Mouse (Mus musculus): ENCODE measurements around the gene Rfx4. TPM values are rescaled to one million over a fixed set of nuclear protein-coding genes. Genes with fewer than 3 reads are reported as not detected.
A peak's percentile ranks its signal among the peaks of the same experiment; 100 is the strongest.

Rfx4 gene
- polyA plus RNA-seq, 1 experiment from 2014 or later: 23.0 TPM

- Histone ChIP-seq H3K27me3 (ENCODE audit: control insufficient read depth, insufficient read depth, low read length) (no peaks in the 10 kb centered on the region), H3K9ac (no peak overlapping the region), H3K4me3 (replicated peaks; ENCODE audit: low read length) (no peak overlapping the region), H3K4me1 (replicated peaks; ENCODE audit: control insufficient read depth, insufficient read depth, low read length) (0 out of 2 replicates have a peak, but pooled peaks cover 8% of the 10 kb centered on the region), H3K9me3 (ENCODE audit: control insufficient read depth, low read length) (no peaks in the 10 kb centered on the region), H3K36me3 (replicated peaks; ENCODE audit: control insufficient read depth, insufficient read depth) (no peaks in the 10 kb centered on the region; the same call in 1 of the 2 replicates), H3K4me2 (replicated peaks) (no peak overlapping the region), H3K27ac (no peak overlapping the region)
- ATAC-seq (ENCODE audit: low FRiP score) (no peak), DNase-seq (ENCODE audit: low spot score) (no peak)
- WGBS: 87% methylated on average over 10 of the region's 10 CpGs
These were observed 12.9 kb downstream of the Rfx4 start for GRCm38 (mm10) chr10:84768766-84769165.

DNA sequence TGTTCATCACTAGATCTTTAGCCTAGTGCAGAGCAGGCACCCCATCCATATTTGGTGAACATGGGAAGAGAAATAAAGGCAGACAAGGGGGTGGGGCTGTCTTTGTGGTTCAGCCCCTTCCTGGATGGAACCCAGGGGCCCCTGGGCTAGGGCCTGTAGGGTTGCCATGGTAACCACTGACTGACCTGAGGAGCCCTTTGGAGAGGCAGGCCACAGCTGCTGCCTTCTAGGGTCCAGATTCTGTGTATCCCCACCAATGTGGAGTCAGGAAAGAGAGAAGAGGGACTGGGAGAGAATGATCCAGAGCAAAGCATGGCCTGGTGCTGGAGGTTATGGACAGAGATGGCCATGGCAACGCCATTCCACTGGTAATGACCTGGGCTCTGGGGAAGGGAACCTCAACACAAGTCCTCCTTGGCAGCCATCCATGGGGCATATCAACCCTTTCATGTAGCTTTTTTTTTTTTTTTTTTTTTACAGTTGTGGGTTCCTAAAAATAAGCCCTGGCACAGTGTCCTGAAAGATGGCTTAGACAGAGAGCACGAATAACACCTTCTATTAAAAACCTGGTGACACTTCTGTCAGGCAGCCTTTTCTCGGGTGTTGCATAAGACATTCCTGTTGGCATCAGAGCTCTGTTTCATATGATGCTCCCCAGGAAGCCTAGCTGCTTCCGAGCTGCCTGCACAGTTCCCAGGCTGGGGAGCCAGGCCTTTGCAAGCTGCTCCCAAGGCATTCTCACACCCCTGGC is 16.7 kb downstream of the Rfx4 start:
- ATAC-seq (ENCODE audit: low FRiP score): no peak
- no peak for DNase-seq (ENCODE audit: low spot score)
- H3K27me3 ChIP-seq (ENCODE audit: control insufficient read depth, insufficient read depth, low read length): no peaks in the 10 kb centered on the region
- H3K9ac ChIP-seq: no peak overlapping the region
- H3K4me3 ChIP-seq (replicated peaks; ENCODE audit: low read length): no peak overlapping the region
- H3K4me1 ChIP-seq (replicated peaks; ENCODE audit: control insufficient read depth, insufficient read depth, low read length): 0 out of 2 replicates have a peak, but pooled peaks cover 8% of the 10 kb centered on the region
- H3K9me3 ChIP-seq (ENCODE audit: control insufficient read depth, low read length): no peaks in the 10 kb centered on the region
- no peak overlapping the region for H3K27ac ChIP-seq
- no peak overlapping the region for H3K4me2 ChIP-seq (replicated peaks)
- 59% methylated on average over 4 of the region's 4 CpGs for WGBS
- no peaks in the 10 kb centered on the region; the same call in 1 of the 2 replicates for H3K36me3 ChIP-seq (replicated peaks; ENCODE audit: control insufficient read depth, insufficient read depth)

GRCm38 (mm10) chr10:84773889-84774288 is 18.0 kb downstream of the Rfx4 start:
- Histone ChIP-seq H3K27me3 (ENCODE audit: control insufficient read depth, insufficient read depth, low read length) (no peaks in the 10 kb centered on the region), H3K27ac (no peak overlapping the region), H3K9me3 (ENCODE audit: control insufficient read depth, low read length) (no peaks in the 10 kb centered on the region), H3K4me1 (replicated peaks; ENCODE audit: control insufficient read depth, insufficient read depth, low read length) (0 out of 2 replicates have a peak, but pooled peaks cover 8% of the 10 kb centered on the region), H3K36me3 (replicated peaks; ENCODE audit: control insufficient read depth, insufficient read depth) (no peaks in the 10 kb centered on the region; the same call in 1 of the 2 replicates), H3K4me3 (replicated peaks; ENCODE audit: low read length) (no peak overlapping the region), H3K9ac (no peak overlapping the region), H3K4me2 (replicated peaks) (no peak overlapping the region)
- DNase-seq (ENCODE audit: low spot score) (no peak), ATAC-seq (ENCODE audit: low FRiP score) (no peak)
- WGBS: 87% methylated on average over 4 of the region's 4 CpGs

DNA sequence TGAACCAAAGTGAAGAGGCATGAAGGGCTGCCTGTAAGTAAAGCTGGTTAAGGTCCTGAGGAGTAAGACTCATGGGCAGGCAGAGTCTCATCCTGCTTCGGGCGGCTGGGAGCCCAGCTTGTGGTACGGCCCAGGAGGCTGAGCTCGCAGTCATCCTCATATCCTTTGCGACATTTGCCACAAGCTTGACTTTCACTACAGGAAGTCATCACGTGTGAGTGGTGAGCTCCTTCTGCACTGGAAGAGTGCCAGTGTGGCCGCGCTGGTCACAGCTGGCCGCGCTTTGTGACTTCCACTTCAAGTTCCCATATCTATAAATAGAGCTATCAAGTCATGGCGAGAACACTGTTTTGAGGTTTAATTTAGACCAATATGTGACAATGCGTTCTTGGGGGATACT is 18.7 kb downstream of the Rfx4 start:
- H3K9me3 ChIP-seq (ENCODE audit: control insufficient read depth, low read length): no peaks in the 10 kb centered on the region
- DNase-seq (ENCODE audit: low spot score) (peak; percentile 25), ATAC-seq (ENCODE audit: low FRiP score) (no peak)
- H3K9ac ChIP-seq: no peak overlapping the region
- no peaks in the 10 kb centered on the region for H3K27me3 ChIP-seq (ENCODE audit: control insufficient read depth, insufficient read depth, low read length)
- no peaks in the 10 kb centered on the region; the same call in 1 of the 2 replicates for H3K36me3 ChIP-seq (replicated peaks; ENCODE audit: control insufficient read depth, insufficient read depth)
- no peak overlapping the region for H3K27ac ChIP-seq
- H3K4me3 ChIP-seq (replicated peaks; ENCODE audit: low read length): no peak overlapping the region
- 0 out of 2 replicates have a peak, but pooled peaks cover 8% of the 10 kb centered on the region for H3K4me1 ChIP-seq (replicated peaks; ENCODE audit: control insufficient read depth, insufficient read depth, low read length)
- H3K4me2 ChIP-seq (replicated peaks): no peak overlapping the region
- 65% methylated on average over 12 of the region's 12 CpGs for WGBS

- Histone ChIP-seq H3K27ac (no peak overlapping the region), H3K36me3 (replicated peaks; ENCODE audit: control insufficient read depth, insufficient read depth) (no peaks in the 10 kb centered on the region; the same call in 1 of the 2 replicates), H3K9ac (no peak overlapping the region), H3K4me2 (replicated peaks) (no peak overlapping the region), H3K4me3 (replicated peaks; ENCODE audit: low read length) (no peak overlapping the region), H3K4me1 (replicated peaks; ENCODE audit: control insufficient read depth, insufficient read depth, low read length) (0 out of 2 replicates have a peak, but pooled peaks cover 8% of the 10 kb centered on the region), H3K9me3 (ENCODE audit: control insufficient read depth, low read length) (no peaks in the 10 kb centered on the region), H3K27me3 (ENCODE audit: control insufficient read depth, insufficient read depth, low read length) (no peaks in the 10 kb centered on the region)
- 57% methylated on average over 5 of the region's 5 CpGs for WGBS
- DNase-seq (ENCODE audit: low spot score) (peak; percentile 35), ATAC-seq (ENCODE audit: low FRiP score) (no peak)
These were observed 21.2 kb downstream of the Rfx4 start for GRCm38 (mm10) chr10:84777109-84777508.

DNA sequence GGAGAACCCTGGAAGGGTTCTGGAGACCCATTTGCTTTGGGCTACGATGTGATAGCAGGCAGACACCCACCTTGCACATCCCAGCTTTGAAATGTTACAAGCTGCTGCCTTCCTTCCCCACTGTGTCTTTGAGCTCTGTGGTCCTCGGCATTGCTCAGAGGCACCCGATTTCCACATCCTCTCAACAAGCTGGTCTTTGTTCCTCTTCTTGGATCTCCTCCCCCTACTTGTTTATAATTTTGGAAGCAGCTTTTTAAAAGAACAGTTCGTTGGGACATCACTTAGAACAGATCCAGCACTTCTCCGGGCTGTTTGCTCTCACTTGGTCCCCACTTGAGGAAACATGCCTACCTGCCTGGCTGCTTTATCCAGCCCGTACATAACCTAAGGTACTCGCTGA is 22.1 kb downstream of the Rfx4 start:
- no peaks in the 10 kb centered on the region; the same call in 1 of the 2 replicates for H3K36me3 ChIP-seq (replicated peaks; ENCODE audit: control insufficient read depth, insufficient read depth)
- no peaks in the 10 kb centered on the region for H3K9me3 ChIP-seq (ENCODE audit: control insufficient read depth, low read length)
- 73% methylated on average over 7 of the region's 7 CpGs for WGBS
- H3K27me3 ChIP-seq (ENCODE audit: control insufficient read depth, insufficient read depth, low read length): no peaks in the 10 kb centered on the region
- H3K4me3 ChIP-seq (replicated peaks; ENCODE audit: low read length): no peak overlapping the region
- H3K4me2 ChIP-seq (replicated peaks): no peak overlapping the region
- DNase-seq (ENCODE audit: low spot score) (no peak), ATAC-seq (ENCODE audit: low FRiP score) (no peak)
- no peak overlapping the region for H3K27ac ChIP-seq
- no peak overlapping the region for H3K9ac ChIP-seq
- 0 out of 2 replicates have a peak, but pooled peaks cover 2% of the 10 kb centered on the region for H3K4me1 ChIP-seq (replicated peaks; ENCODE audit: control insufficient read depth, insufficient read depth, low read length)

DNA sequence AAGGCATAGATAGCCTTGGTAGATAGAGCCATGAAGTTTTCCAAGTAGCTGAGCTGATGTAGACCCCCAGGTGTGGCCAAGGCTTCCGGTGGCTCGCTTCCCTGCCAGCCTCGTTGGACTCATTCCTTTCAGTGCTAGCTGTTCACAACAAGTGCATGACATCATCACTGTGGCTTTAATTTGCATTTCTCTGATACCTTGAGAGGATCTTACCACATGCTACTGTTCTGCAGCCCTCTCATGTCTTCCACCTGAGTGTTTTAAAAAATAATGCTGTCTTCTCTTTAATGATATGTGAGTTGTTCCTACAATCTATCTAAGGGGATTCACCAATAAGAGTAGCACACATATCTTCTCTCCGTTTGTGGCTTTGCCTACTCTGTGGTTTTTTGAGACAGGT is 25.0 kb downstream of the Rfx4 start:
- no peak overlapping the region for H3K4me3 ChIP-seq (replicated peaks; ENCODE audit: low read length)
- 88% methylated on average over 4 of the region's 4 CpGs for WGBS
- ATAC-seq (ENCODE audit: low FRiP score) (no peak), DNase-seq (ENCODE audit: low spot score) (no peak)
- H3K27me3 ChIP-seq (ENCODE audit: control insufficient read depth, insufficient read depth, low read length): no peaks in the 10 kb centered on the region
- H3K4me2 ChIP-seq (replicated peaks): no peak overlapping the region
- no peaks in the 10 kb centered on the region for H3K36me3 ChIP-seq (replicated peaks; ENCODE audit: control insufficient read depth, insufficient read depth)
- no peaks in the 10 kb centered on the region for H3K9me3 ChIP-seq (ENCODE audit: control insufficient read depth, low read length)
- no peaks in the 10 kb centered on the region for H3K4me1 ChIP-seq (replicated peaks; ENCODE audit: control insufficient read depth, insufficient read depth, low read length)
- H3K9ac ChIP-seq: no peak overlapping the region
- H3K27ac ChIP-seq: no peak overlapping the region

DNA sequence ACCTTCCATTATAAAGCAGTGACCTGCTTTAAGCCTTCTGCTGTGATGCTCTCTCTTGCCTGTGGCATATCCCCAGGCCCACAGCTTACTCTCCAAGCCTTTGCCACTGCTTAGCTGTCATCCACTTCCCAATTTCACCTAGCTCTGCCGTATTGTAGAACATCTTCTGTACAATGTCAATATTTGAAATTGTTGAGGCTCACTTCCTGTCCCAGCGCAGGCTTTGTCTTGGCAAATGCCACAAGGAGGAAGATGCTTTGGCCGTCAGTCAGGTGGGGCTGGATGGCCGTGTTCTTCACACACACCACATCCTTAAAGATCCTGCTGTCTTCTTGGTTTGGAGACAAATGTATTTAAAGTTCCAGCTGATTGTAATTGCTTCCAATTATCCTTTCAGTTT is 29.5 kb downstream of the Rfx4 start:
- 89% methylated on average over 4 of the region's 4 CpGs for WGBS
- no peaks in the 10 kb centered on the region for H3K9me3 ChIP-seq (ENCODE audit: control insufficient read depth, low read length)
- H3K4me2 ChIP-seq (replicated peaks): no peak overlapping the region
- ATAC-seq (ENCODE audit: low FRiP score) (no peak), DNase-seq (ENCODE audit: low spot score) (no peak)
- H3K4me1 ChIP-seq (replicated peaks; ENCODE audit: control insufficient read depth, insufficient read depth, low read length): no peaks in the 10 kb centered on the region
- no peak overlapping the region for H3K9ac ChIP-seq
- no peak overlapping the region for H3K4me3 ChIP-seq (replicated peaks; ENCODE audit: low read length)
- H3K36me3 ChIP-seq (replicated peaks; ENCODE audit: control insufficient read depth, insufficient read depth): no peaks in the 10 kb centered on the region
- H3K27me3 ChIP-seq (ENCODE audit: control insufficient read depth, insufficient read depth, low read length): no peaks in the 10 kb centered on the region
- H3K27ac ChIP-seq: no peak overlapping the region

DNA sequence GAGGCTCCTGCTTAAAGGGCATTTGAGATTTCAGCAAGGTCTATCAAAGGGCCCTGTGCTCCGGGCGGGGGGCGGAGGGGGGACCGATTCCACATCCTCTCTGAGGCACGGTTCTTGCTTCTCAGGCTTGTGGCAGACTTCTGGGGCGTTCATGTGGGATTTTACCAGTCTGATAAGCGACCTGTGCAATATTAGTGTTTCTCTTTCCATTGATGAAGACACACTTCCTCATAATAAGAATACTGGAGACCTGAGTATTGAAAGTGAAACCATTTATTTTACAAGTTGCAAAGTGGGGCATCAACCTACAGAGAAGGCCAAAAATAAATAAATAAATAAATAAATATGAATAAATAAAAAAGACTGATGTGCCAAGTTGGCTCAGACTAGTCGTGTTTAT is 34.5 kb downstream of the Rfx4 start:
- DNase-seq (ENCODE audit: low spot score): no peak
- Histone ChIP-seq H3K4me2 (replicated peaks) (no peak overlapping the region), H3K9me3 (ENCODE audit: control insufficient read depth, low read length) (no peaks in the 10 kb centered on the region), H3K27ac (no peak overlapping the region), H3K4me1 (replicated peaks; ENCODE audit: control insufficient read depth, insufficient read depth, low read length) (no peaks in the 10 kb centered on the region; the same call in 1 of the 2 replicates), H3K36me3 (replicated peaks; ENCODE audit: control insufficient read depth, insufficient read depth) (no peaks in the 10 kb centered on the region), H3K9ac (no peak overlapping the region), H3K4me3 (replicated peaks; ENCODE audit: low read length) (no peak overlapping the region), H3K27me3 (ENCODE audit: control insufficient read depth, insufficient read depth, low read length) (no peaks in the 10 kb centered on the region)
- 86% methylated on average over 8 of the region's 8 CpGs for WGBS
- ATAC-seq (ENCODE audit: low FRiP score): no peak
